Mouse (Mus musculus) hindbrain, postnatal 0 days (tissue): ENCODE data around the gene Zfand3. TPM values are rescaled to one million over a fixed set of nuclear protein-coding genes. Genes with fewer than 3 reads are reported as not detected.
A peak's percentile ranks its signal among the peaks of the same experiment; 100 is the strongest.

Experiments used
- ATAC-seq: fragments of 200-750 bp; cut with Nextera tagmentation; 2 replicates; pipeline ENCODE4 v1.8.0; 2017; ENCODE audit warnings: mild to moderate bottlenecking, moderate TSS enrichment, moderate library complexity
- DNase-seq: peaks from one replicate; pipeline ENCODE4 v3.0.0-alpha.2; 2015; ENCODE audit warnings: low spot score
- H3K27ac ChIP-seq: fragments of 300-500 bp; sonication (generic); 2 replicates; pipeline ENCODE4 v1.5.1; 2014; ENCODE audit warnings: mild to moderate bottlenecking
- H3K27me3 ChIP-seq: fragments of 300-500 bp; sonication (generic); 2 replicates; pipeline ENCODE4 v1.6.1; 2014; ENCODE audit warnings: low read length, mixed read lengths; ENCODE audit not compliant: insufficient read depth
- H3K36me3 ChIP-seq: fragments of 300-500 bp; sonication (generic); 2 replicates; pipeline ENCODE4 v1.6.1; 2014; ENCODE audit warnings: low read length, mixed read lengths; ENCODE audit not compliant: insufficient read depth
- H3K4me1 ChIP-seq: fragments of 300-500 bp; sonication (generic); 2 replicates; pipeline ENCODE4 v1.6.1; 2014; ENCODE audit warnings: antibody characterized with exemption, low read length, mixed read lengths; ENCODE audit not compliant: insufficient read depth
- H3K4me2 ChIP-seq: fragments of 300-500 bp; sonication (generic); 2 replicates; pipeline ENCODE4 v1.6.1; 2014; ENCODE audit warnings: low read depth, mild to moderate bottlenecking, low read length, moderate library complexity, mixed read lengths
- H3K4me3 ChIP-seq: fragments of 300-500 bp; sonication (generic); 2 replicates; pipeline ENCODE4 v1.5.1; 2014; ENCODE audit warnings: low read length
- H3K9ac ChIP-seq: fragments of 300-500 bp; sonication (generic); replicated peaks from 2 replicates; pipeline ENCODE4 v1.6.1; 2014; ENCODE audit warnings: mild to moderate bottlenecking, low read length, moderate library complexity, mixed read lengths
- H3K9me3 ChIP-seq: fragments of 300-500 bp; sonication (generic); 2 replicates; pipeline ENCODE4 v1.6.1; 2016; ENCODE audit warnings: low read length, mixed read lengths
- CTCF ChIP-seq: IDR thresholded peaks from 2 replicates; pipeline ENCODE4 v1.5.1; 2016; ENCODE audit warnings: antibody characterized with exemption, control low read depth, low read depth
- WGBS: fragments of 180-500 bp; shearing (Covaris S2); extraction: QIAGEN DNeasy Blood & Tissue Kit; methylation state at CpG from one replicate; pipeline ENCODE4 v1.1.7; 2014; 5-methylcytosine and 5-hydroxymethylcytosine counted together
- polyA plus RNA-seq: library from polyadenylated mRNA; unstranded; fragments of >200 nt; fragmentation: Nextera tagmentation; extraction: Ambion mirVana; gene quantifications from 2 replicates; pipeline ENCODE4 v1.2.1, GENCODE M21; 2015
- total RNA-seq: library from RNA; depleted of rRNA; stranded (reverse); fragments of >200 nt; gene quantifications from 2 replicates; pipeline ENCODE4 v1.2.3, GENCODE M21; 2014

Zfand3 gene
- total and polyA plus RNA-seq, 2 experiments from 2014 or later = 50.6 to 84.5 TPM

- no peak overlapping the region for H3K4me2 ChIP-seq
Observed at GRCm38 (mm10) chr17:30154144-30154543, 149.6 kb downstream of the Zfand3 start.

GRCm38 (mm10) chr17:30154861-30155260 is 150.3 kb downstream of the Zfand3 start:
- Histone ChIP-seq H3K4me1 (peaks cover 20% of the 10 kb centered on the region; the same call in 1 of the 2 replicates), H3K9ac (no peak overlapping the region), H3K4me3 (no peak overlapping the region), H3K27me3 (no peaks in the 10 kb centered on the region), H3K9me3 (no peaks in the 10 kb centered on the region), H3K27ac (no peak overlapping the region), H3K4me2 (no peak overlapping the region), H3K36me3 (no peaks in the 10 kb centered on the region)
- 50% methylated on average over 1 of the region's 1 CpGs for WGBS
- TF ChIP-seq CTCF = no peak
- no peak for ATAC-seq
- no peak for DNase-seq

More at GRCm38 (mm10) chr17:30154144-30154543, 149.6 kb downstream of the Zfand3 start:
- Histone ChIP-seq H3K36me3 (no peaks in the 10 kb centered on the region), H3K27me3 (no peaks in the 10 kb centered on the region), H3K27ac (no peak overlapping the region), H3K4me1 (peaks cover 17% of the 10 kb centered on the region; the same call in 1 of the 2 replicates), H3K9me3 (no peaks in the 10 kb centered on the region), H3K9ac (no peak overlapping the region), H3K4me3 (no peak overlapping the region)
- WGBS = 60% methylated on average over 4 of the region's 4 CpGs
- ATAC-seq = no peak
- no peak for TF ChIP-seq CTCF
- DNase-seq = no peak

GRCm38 (mm10) chr17:30155411-30155925 is 150.9 kb downstream of the Zfand3 start:
- TF ChIP-seq CTCF = no peak
- H3K4me2 ChIP-seq = no peak overlapping the region
- WGBS = 37% methylated on average over 7 of the region's 7 CpGs
- H3K27ac ChIP-seq = peak overlapping the region; percentile 49; the same call in 1 of the 2 replicates
- no peak for ATAC-seq
- DNase-seq = no peak
- H3K4me1 ChIP-seq = peaks cover 20% of the 10 kb centered on the region; the same call in 1 of the 2 replicates
- no peak overlapping the region for H3K4me3 ChIP-seq
- H3K36me3 ChIP-seq = no peaks in the 10 kb centered on the region
- H3K9ac ChIP-seq = no peak overlapping the region
- H3K27me3 ChIP-seq = no peaks in the 10 kb centered on the region
- H3K9me3 ChIP-seq = no peaks in the 10 kb centered on the region

GRCm38 (mm10) chr17:30158419-30159108 is 154.0 kb downstream of the Zfand3 start:
- Histone ChIP-seq H3K36me3 (no peaks in the 10 kb centered on the region), H3K9me3 (no peaks in the 10 kb centered on the region), H3K9ac (no peak overlapping the region), H3K27me3 (no peaks in the 10 kb centered on the region), H3K4me3 (no peak overlapping the region), H3K4me1 (peaks cover 20% of the 10 kb centered on the region; the same call in 1 of the 2 replicates), H3K27ac (no peak overlapping the region), H3K4me2 (peak overlapping the region; percentile 19; the same call in 1 of the 2 replicates)
- no peak for ATAC-seq
- 32% methylated on average over 10 of the region's 10 CpGs for WGBS
- DNase-seq = peak; percentile 18
- no peak for TF ChIP-seq CTCF

GRCm38 (mm10) chr17:30159341-30159740 is 154.8 kb downstream of the Zfand3 start:
- Histone ChIP-seq H3K9ac (no peak overlapping the region), H3K27me3 (no peaks in the 10 kb centered on the region), H3K9me3 (no peaks in the 10 kb centered on the region), H3K4me3 (no peak overlapping the region), H3K36me3 (no peaks in the 10 kb centered on the region), H3K4me1 (peaks cover 20% of the 10 kb centered on the region; the same call in 1 of the 2 replicates), H3K4me2 (no peak overlapping the region), H3K27ac (no peak overlapping the region)
- 61% methylated on average over 5 of the region's 5 CpGs for WGBS
- no peak for TF ChIP-seq CTCF
- DNase-seq (no peak), ATAC-seq (no peak)

- Histone ChIP-seq H3K4me1 (peaks cover 15% of the 10 kb centered on the region; the same call in 1 of the 2 replicates), H3K9ac (no peak overlapping the region), H3K9me3 (no peaks in the 10 kb centered on the region), H3K27ac (no peak overlapping the region), H3K27me3 (no peaks in the 10 kb centered on the region), H3K4me3 (no peak overlapping the region), H3K4me2 (no peak overlapping the region), H3K36me3 (no peaks in the 10 kb centered on the region)
- TF ChIP-seq CTCF = no peak
- DNase-seq = no peak
- 72% methylated on average over 14 of the region's 14 CpGs for WGBS
- no peak for ATAC-seq
Observed at GRCm38 (mm10) chr17:30160823-30161432, 156.4 kb downstream of the Zfand3 start.
